Mouse (Mus musculus): ENCODE data around the gene Ranbp17. TPM values are rescaled to one million over a fixed set of nuclear protein-coding genes. Genes with fewer than 3 reads are reported as not detected.
"Not testable (repeated sequence)": the region's sequence is repeated elsewhere in the genome, so short reads cannot be mapped to it uniquely, and the experiment has no call there.

Gene Ranbp17
- polyA plus RNA-seq, 1 experiment from 2014 or later: 9.0 TPM

GRCm38 (mm10) chr11:33509401-33509800, 4.1 kb downstream of the Ranbp17 start:
- H3K27me3 ChIP-seq: no peaks in the 10 kb centered on the region
- no peak overlapping the region for H3K9ac ChIP-seq (replicated peaks)
- peaks cover 8% of the 10 kb centered on the region for H3K4me1 ChIP-seq (replicated peaks)
- H3K4me3 ChIP-seq (replicated peaks): no peak overlapping the region
- H3K36me3 ChIP-seq: no peaks in the 10 kb centered on the region
- no peak overlapping the region for H3K4me2 ChIP-seq (replicated peaks)
- no peaks in the 10 kb centered on the region for H3K9me3 ChIP-seq
- no peak for ATAC-seq
- H3K27ac ChIP-seq: no peak overlapping the region

GRCm38 (mm10) chr11:33485746-33486145, 27.8 kb downstream of the Ranbp17 start:
- Histone ChIP-seq H3K36me3 (peaks cover 22% of the 10 kb centered on the region), H3K4me2 (replicated peaks) (no peak overlapping the region), H3K4me3 (replicated peaks) (no peak overlapping the region), H3K27me3 (no peaks in the 10 kb centered on the region), H3K9me3 (no peaks in the 10 kb centered on the region), H3K9ac (replicated peaks) (no peak overlapping the region), H3K27ac (no peak overlapping the region), H3K4me1 (replicated peaks) (no peaks in the 10 kb centered on the region)
- WGBS: 85% methylated on average over 4 of the region's 4 CpGs
- no peak for ATAC-seq

- Histone ChIP-seq H3K4me3 (replicated peaks) (no peak overlapping the region), H3K9ac (replicated peaks) (no peak overlapping the region), H3K9me3 (no peaks in the 10 kb centered on the region), H3K27me3 (no peaks in the 10 kb centered on the region), H3K27ac (no peak overlapping the region), H3K4me2 (replicated peaks) (no peak overlapping the region), H3K36me3 (0 out of 2 replicates have a peak, but pooled peaks cover 1% of the 10 kb centered on the region), H3K4me1 (replicated peaks) (no peaks in the 10 kb centered on the region)
- no peak for ATAC-seq
- 92% methylated on average over 10 of the region's 10 CpGs for WGBS
These were observed 33.1 kb downstream of the Ranbp17 start for GRCm38 (mm10) chr11:33480410-33480809.

GRCm38 (mm10) chr11:33479209-33479608, 34.3 kb downstream of the Ranbp17 start:
- ATAC-seq: no peak
- no peaks in the 10 kb centered on the region for H3K36me3 ChIP-seq

GRCm38 (mm10) chr11:33476634-33477033, 36.9 kb downstream of the Ranbp17 start:
- no peaks in the 10 kb centered on the region for H3K4me1 ChIP-seq (replicated peaks)
- no peaks in the 10 kb centered on the region for H3K9me3 ChIP-seq
- H3K9ac ChIP-seq (replicated peaks): no peak overlapping the region
- H3K36me3 ChIP-seq: 0 out of 2 replicates have a peak, but pooled peaks cover 5% of the 10 kb centered on the region
- H3K27me3 ChIP-seq: no peaks in the 10 kb centered on the region
- no peak overlapping the region for H3K27ac ChIP-seq
- H3K4me2 ChIP-seq (replicated peaks): no peak overlapping the region
- no peak overlapping the region for H3K4me3 ChIP-seq (replicated peaks)
- ATAC-seq: no peak
- WGBS: 93% methylated on average over 2 of the region's 2 CpGs

More at GRCm38 (mm10) chr11:33479209-33479608, 34.3 kb downstream of the Ranbp17 start:
- H3K9ac ChIP-seq (replicated peaks): no peak overlapping the region
- no peak overlapping the region for H3K4me2 ChIP-seq (replicated peaks)
- no peaks in the 10 kb centered on the region for H3K4me1 ChIP-seq (replicated peaks)
- WGBS: 89% methylated on average over 4 of the region's 4 CpGs
- no peaks in the 10 kb centered on the region for H3K9me3 ChIP-seq
- H3K27me3 ChIP-seq: no peaks in the 10 kb centered on the region
- no peak overlapping the region for H3K4me3 ChIP-seq (replicated peaks)
- H3K27ac ChIP-seq: no peak overlapping the region

GRCm38 (mm10) chr11:33461172-33461571, 52.4 kb downstream of the Ranbp17 start:
- WGBS: 57% methylated on average over 1 of the region's 1 CpGs
- Histone ChIP-seq H3K27me3 (no peaks in the 10 kb centered on the region), H3K4me2 (replicated peaks) (no peak overlapping the region), H3K9ac (replicated peaks) (no peak overlapping the region), H3K4me3 (replicated peaks) (no peak overlapping the region), H3K4me1 (replicated peaks) (no peaks in the 10 kb centered on the region), H3K27ac (no peak overlapping the region), H3K36me3 (no peaks in the 10 kb centered on the region), H3K9me3 (no peaks in the 10 kb centered on the region)
- no peak for ATAC-seq

- Histone ChIP-seq H3K4me3 (replicated peaks) (no peak overlapping the region), H3K36me3 (no peaks in the 10 kb centered on the region), H3K9ac (replicated peaks) (no peak overlapping the region), H3K27ac (no peak overlapping the region), H3K9me3 (no peaks in the 10 kb centered on the region), H3K4me1 (replicated peaks) (no peaks in the 10 kb centered on the region), H3K27me3 (no peaks in the 10 kb centered on the region), H3K4me2 (replicated peaks) (no peak overlapping the region)
- WGBS: 90% methylated on average over 3 of the region's 3 CpGs
- no peak for ATAC-seq
These were observed 59.5 kb downstream of the Ranbp17 start for GRCm38 (mm10) chr11:33454069-33454468.

GRCm38 (mm10) chr11:33433813-33434212, 79.7 kb downstream of the Ranbp17 start:
- Histone ChIP-seq H3K9ac (replicated peaks) (no peak overlapping the region), H3K4me1 (replicated peaks) (no peaks in the 10 kb centered on the region), H3K27me3 (no peaks in the 10 kb centered on the region), H3K27ac (no peak overlapping the region), H3K9me3 (no peaks in the 10 kb centered on the region), H3K36me3 (no peaks in the 10 kb centered on the region), H3K4me3 (replicated peaks) (no peak overlapping the region), H3K4me2 (replicated peaks) (no peak overlapping the region)
- 46% methylated on average over 5 of the region's 5 CpGs for WGBS
- no peak for ATAC-seq

GRCm38 (mm10) chr11:33428238-33428637, 85.3 kb downstream of the Ranbp17 start:
- H3K27ac ChIP-seq; H3K4me2 ChIP-seq (replicated peaks); H3K9ac ChIP-seq (replicated peaks); ATAC-seq; H3K36me3 ChIP-seq; H3K9me3 ChIP-seq; H3K27me3 ChIP-seq; H3K4me1 ChIP-seq (replicated peaks); H3K4me3 ChIP-seq (replicated peaks): not testable (repeated sequence)
- 95% methylated on average over 17 of the region's 17 CpGs for WGBS

GRCm38 (mm10) chr11:33427789-33428188, 85.8 kb downstream of the Ranbp17 start:
- not testable (repeated sequence) for H3K9me3 ChIP-seq; H3K4me3 ChIP-seq (replicated peaks); H3K4me2 ChIP-seq (replicated peaks); H3K36me3 ChIP-seq; H3K9ac ChIP-seq (replicated peaks); H3K4me1 ChIP-seq (replicated peaks); H3K27me3 ChIP-seq; H3K27ac ChIP-seq
- WGBS: 92% methylated on average over 5 of the region's 5 CpGs
- 0 out of 2 replicates have a peak, but pooled peaks have one; percentile 30 for ATAC-seq

GRCm38 (mm10) chr11:33422226-33422625, 91.3 kb downstream of the Ranbp17 start:
- WGBS: 85% methylated on average over 3 of the region's 3 CpGs
- no peaks in the 10 kb centered on the region for H3K4me1 ChIP-seq (replicated peaks)
- H3K36me3 ChIP-seq: no peaks in the 10 kb centered on the region
- no peak overlapping the region for H3K4me3 ChIP-seq (replicated peaks)
- no peak overlapping the region for H3K9ac ChIP-seq (replicated peaks)
- H3K27me3 ChIP-seq: no peaks in the 10 kb centered on the region
- H3K4me2 ChIP-seq (replicated peaks): no peak overlapping the region
- H3K27ac ChIP-seq: no peak overlapping the region
- ATAC-seq: no peak
- H3K9me3 ChIP-seq: no peaks in the 10 kb centered on the region

- Histone ChIP-seq H3K27ac (no peak overlapping the region), H3K4me3 (replicated peaks) (no peak overlapping the region), H3K9ac (replicated peaks) (no peak overlapping the region), H3K4me2 (replicated peaks) (no peak overlapping the region), H3K4me1 (replicated peaks) (no peaks in the 10 kb centered on the region), H3K36me3 (no peaks in the 10 kb centered on the region), H3K27me3 (no peaks in the 10 kb centered on the region), H3K9me3 (no peaks in the 10 kb centered on the region)
- ATAC-seq: no peak
- 89% methylated on average over 4 of the region's 4 CpGs for WGBS
These were observed 108.9 kb downstream of the Ranbp17 start for GRCm38 (mm10) chr11:33404651-33405050.

GRCm38 (mm10) chr11:33399346-33399745, 114.2 kb downstream of the Ranbp17 start:
- H3K4me1 ChIP-seq (replicated peaks): no peaks in the 10 kb centered on the region
- WGBS: 63% methylated on average over 1 of the region's 1 CpGs
- no peaks in the 10 kb centered on the region for H3K36me3 ChIP-seq
- H3K4me2 ChIP-seq (replicated peaks): no peak overlapping the region
- no peak overlapping the region for H3K4me3 ChIP-seq (replicated peaks)
- H3K9ac ChIP-seq (replicated peaks): no peak overlapping the region
- H3K27me3 ChIP-seq: no peaks in the 10 kb centered on the region
- H3K27ac ChIP-seq: no peak overlapping the region
- H3K9me3 ChIP-seq: no peaks in the 10 kb centered on the region
- ATAC-seq: 0 out of 2 replicates have a peak, but pooled peaks have one; percentile 37
